Mouse (Mus musculus) spleen, postnatal 14 days (tissue): Measurements from ENCODE around the gene Abca13.
"Not testable (repeated sequence)": the region's sequence is repeated elsewhere in the genome, so short reads cannot be mapped to it uniquely, and the experiment has no call there.

Source experiments
- DNase-seq, 2 experiments: peaks; one replicate each; pipeline ENCODE4 v3.0.0; 2021 to 2022; ENCODE audit warnings: low spot score in 2 of 2

The Abca13 gene

GRCm38 (mm10) chr11:9191555-9192131 is at the start of gene Abca13:
Gene Abca13 (plus strand): TSS chr11:9191942.
- no peak for DNase-seq

- no peak for DNase-seq
Observed at GRCm38 (mm10) chr11:9145113-9145512, 46.6 kb upstream of the Abca13 start.

GRCm38 (mm10) chr11:9146115-9146514 is 45.6 kb upstream of the Abca13 start:
- no peak for DNase-seq

- no peak for DNase-seq
Observed at GRCm38 (mm10) chr11:9146683-9147082, 45.1 kb upstream of the Abca13 start.

GRCm38 (mm10) chr11:9148206-9148605 is 43.5 kb upstream of the Abca13 start:
- DNase-seq, result no peak

- DNase-seq, result not testable (repeated sequence)
Observed at GRCm38 (mm10) chr11:9150403-9150802, 41.3 kb upstream of the Abca13 start.

GRCm38 (mm10) chr11:9159953-9160352 is 31.8 kb upstream of the Abca13 start:
- no peak for DNase-seq

- no peak for DNase-seq
Observed at GRCm38 (mm10) chr11:9167331-9167730, 24.4 kb upstream of the Abca13 start.

GRCm38 (mm10) chr11:9181477-9181876 is 10.3 kb upstream of the Abca13 start:
- DNase-seq, result no peak

GRCm38 (mm10) chr11:9189471-9189870 is 2.3 kb upstream of the Abca13 start:
- not testable (repeated sequence) for DNase-seq

- DNase-seq, result no peak
Observed at GRCm38 (mm10) chr11:9190772-9191554, 779 bp upstream of the Abca13 start.

GRCm38 (mm10) chr11:9194861-9195260 is 3.1 kb downstream of the Abca13 start:
- no peak for DNase-seq

- DNase-seq, result no peak
Observed at GRCm38 (mm10) chr11:9199868-9200267, 8.1 kb downstream of the Abca13 start.

GRCm38 (mm10) chr11:9210707-9211106 is 19.0 kb downstream of the Abca13 start:
- no peak for DNase-seq

- DNase-seq, result no peak
Observed at GRCm38 (mm10) chr11:9213580-9213979, 21.8 kb downstream of the Abca13 start.

GRCm38 (mm10) chr11:9216252-9216651 is 24.5 kb downstream of the Abca13 start:
- DNase-seq, result no peak

- no peak for DNase-seq
Observed at GRCm38 (mm10) chr11:9220501-9220900, 28.8 kb downstream of the Abca13 start.

GRCm38 (mm10) chr11:9221646-9222045 is 29.9 kb downstream of the Abca13 start:
- DNase-seq, result no peak

GRCm38 (mm10) chr11:9226399-9226798 is 34.7 kb downstream of the Abca13 start:
- no peak for DNase-seq

GRCm38 (mm10) chr11:9249627-9250026 is 57.9 kb downstream of the Abca13 start:
- DNase-seq, result not testable (repeated sequence)

GRCm38 (mm10) chr11:9263072-9263471 is 71.3 kb downstream of the Abca13 start:
- not testable (repeated sequence) for DNase-seq

- DNase-seq, result no peak
Observed at GRCm38 (mm10) chr11:9269090-9269489, 77.3 kb downstream of the Abca13 start.

GRCm38 (mm10) chr11:9285204-9285603 is 93.5 kb downstream of the Abca13 start:
- no peak for DNase-seq
